Mouse (Mus musculus): ENCODE measurements around the gene Tmem132c. TPM values are rescaled to one million over a fixed set of nuclear protein-coding genes. Genes with fewer than 3 reads are reported as not detected.

Tmem132c gene
- polyA plus RNA-seq, 1 experiment from 2014 or later, result 4.8 TPM

DNA sequence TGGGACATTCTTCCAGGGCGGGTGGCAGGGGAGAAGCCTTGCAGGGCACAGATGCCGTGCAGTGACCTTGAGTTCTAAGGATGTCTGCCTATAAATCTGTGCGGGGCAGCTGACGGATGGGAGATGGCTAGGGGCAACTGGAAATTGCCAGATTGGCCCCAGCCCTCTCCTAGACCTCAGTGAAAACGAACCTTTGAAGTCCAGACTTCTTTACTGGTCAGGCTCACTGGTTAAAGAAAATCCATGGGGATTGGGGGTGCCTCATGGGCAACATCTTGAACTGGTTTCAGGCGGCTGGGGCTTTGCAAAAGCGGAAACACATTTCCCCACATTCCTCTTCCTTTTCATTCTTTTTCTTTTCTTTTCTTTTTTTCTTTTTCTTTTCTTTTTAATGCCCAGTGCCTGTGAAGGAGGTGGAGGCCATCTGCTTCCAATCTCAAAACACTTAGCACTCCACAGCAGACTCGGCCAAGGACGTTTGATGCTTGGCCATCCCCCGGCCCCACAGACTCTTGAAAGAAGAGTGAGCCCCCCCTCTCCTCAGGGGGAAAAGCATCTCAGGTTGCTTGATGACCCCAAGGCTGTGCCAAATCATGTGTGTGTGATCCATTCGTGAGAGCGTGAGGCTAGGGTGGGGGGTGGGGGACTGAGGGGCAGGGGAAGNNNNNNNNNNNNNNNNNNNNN lies 77.6 kb downstream of the Tmem132c start:
- Histone ChIP-seq H3K9me3 (ENCODE audit: control insufficient read depth, low read length) (no peaks in the 10 kb centered on the region), H3K4me3 (replicated peaks; ENCODE audit: low read length) (no peak overlapping the region), H3K36me3 (ENCODE audit: control insufficient read depth, insufficient read depth) (no peaks in the 10 kb centered on the region), H3K27me3 (replicated peaks; ENCODE audit: control insufficient read depth, insufficient read depth, low read length) (no peaks in the 10 kb centered on the region), H3K27ac (ENCODE audit: low read length) (no peak overlapping the region), H3K4me2 (ENCODE audit: low read length) (no peak overlapping the region), H3K9ac (replicated peaks; ENCODE audit: low read depth, low read length) (no peak overlapping the region), H3K4me1 (replicated peaks; ENCODE audit: control insufficient read depth, insufficient read depth, low read length) (peaks cover 16% of the 10 kb centered on the region)
- ATAC-seq, result no peak
- 34% methylated on average over 12 of the region's 12 CpGs for WGBS

DNA sequence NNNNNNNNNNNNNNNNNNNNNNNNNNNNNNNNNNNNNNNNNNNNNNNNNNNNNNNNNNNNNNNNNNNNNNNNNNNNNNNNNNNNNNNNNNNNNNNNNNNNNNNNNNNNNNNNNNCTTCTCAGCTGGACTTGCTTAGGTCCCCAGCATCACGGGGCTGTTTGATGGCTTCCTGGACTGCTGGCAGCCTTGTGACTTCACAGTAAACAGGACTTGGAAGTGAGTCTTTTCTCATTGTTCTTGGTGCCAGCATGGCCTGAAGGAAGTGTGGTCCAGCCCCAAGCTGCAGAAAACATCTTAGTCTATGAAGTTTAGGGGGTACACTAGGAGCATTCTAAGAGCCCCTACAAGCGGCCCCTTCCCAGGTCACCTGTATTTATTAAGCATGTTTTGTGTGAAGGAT lies 83.0 kb downstream of the Tmem132c start:
- Histone ChIP-seq H3K27ac (ENCODE audit: low read length) (no peak overlapping the region), H3K9ac (replicated peaks; ENCODE audit: low read depth, low read length) (no peak overlapping the region), H3K4me2 (ENCODE audit: low read length) (no peak overlapping the region), H3K4me1 (replicated peaks; ENCODE audit: control insufficient read depth, insufficient read depth, low read length) (peaks cover 16% of the 10 kb centered on the region), H3K36me3 (ENCODE audit: control insufficient read depth, insufficient read depth) (no peaks in the 10 kb centered on the region), H3K9me3 (ENCODE audit: control insufficient read depth, low read length) (no peaks in the 10 kb centered on the region), H3K4me3 (replicated peaks; ENCODE audit: low read length) (no peak overlapping the region), H3K27me3 (replicated peaks; ENCODE audit: control insufficient read depth, insufficient read depth, low read length) (no peaks in the 10 kb centered on the region)
- 35% methylated on average over 2 of the region's 2 CpGs for WGBS
- ATAC-seq, result no peak

DNA sequence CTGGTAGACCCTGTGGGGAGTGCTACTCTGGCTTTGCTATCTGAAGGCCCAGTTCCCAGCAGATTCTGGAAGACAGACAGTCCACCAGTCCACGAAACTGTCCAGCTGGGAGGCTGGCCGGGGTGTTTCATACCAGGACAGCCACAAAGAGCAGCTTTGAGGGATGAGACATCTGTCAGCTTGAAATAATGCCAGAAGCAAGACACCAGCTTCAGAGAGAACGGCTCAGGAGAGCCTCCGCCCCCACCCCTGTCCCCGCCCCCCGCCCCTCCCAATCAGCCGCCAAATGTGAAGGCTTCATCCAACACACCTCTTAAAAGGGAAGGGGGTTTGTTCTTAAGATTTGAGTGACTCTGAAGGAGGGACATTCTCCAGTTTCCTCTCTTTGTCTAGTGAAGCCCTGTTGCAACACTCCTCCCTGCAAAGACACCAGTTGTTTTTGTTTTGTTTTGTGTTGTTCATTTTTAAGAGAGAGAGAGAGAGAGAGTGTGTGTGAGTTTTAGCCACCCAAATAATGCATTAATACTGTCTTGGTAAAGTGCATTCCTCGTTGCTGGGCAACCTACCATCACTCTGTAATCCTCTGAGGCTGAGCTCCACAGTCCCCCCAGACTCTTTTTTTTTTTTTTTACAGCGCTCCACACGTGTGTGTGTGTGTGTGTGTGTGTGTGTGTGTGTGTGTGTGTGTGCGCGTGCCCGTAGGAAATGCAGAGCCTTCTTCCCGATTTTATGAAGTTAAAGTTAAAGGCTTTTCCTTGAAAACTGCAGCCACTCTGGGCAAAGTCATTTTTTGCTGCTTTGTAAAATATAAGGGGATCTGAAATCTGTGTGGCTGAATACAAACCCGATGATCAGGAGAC lies 94.7 kb downstream of the Tmem132c start:
- H3K4me2 ChIP-seq (ENCODE audit: low read length), result peak overlapping the region; percentile 35
- H3K4me3 ChIP-seq (replicated peaks; ENCODE audit: low read length), result no peak overlapping the region
- peak; percentile 76 for ATAC-seq
- 0 out of 2 replicates have a peak overlapping the region, but pooled peaks have one; percentile 53 for H3K27ac ChIP-seq (ENCODE audit: low read length)
- no peaks in the 10 kb centered on the region for H3K27me3 ChIP-seq (replicated peaks; ENCODE audit: control insufficient read depth, insufficient read depth, low read length)
- H3K9ac ChIP-seq (replicated peaks; ENCODE audit: low read depth, low read length), result 0 out of 2 replicates have a peak overlapping the region, but pooled peaks have one; percentile 20
- no peaks in the 10 kb centered on the region for H3K36me3 ChIP-seq (ENCODE audit: control insufficient read depth, insufficient read depth)
- H3K9me3 ChIP-seq (ENCODE audit: control insufficient read depth, low read length), result no peaks in the 10 kb centered on the region
- whole genome bisulfite sequencing, result 4% methylated on average over 15 of the region's 15 CpGs
- H3K4me1 ChIP-seq (replicated peaks; ENCODE audit: control insufficient read depth, insufficient read depth, low read length), result peaks cover 28% of the 10 kb centered on the region

DNA sequence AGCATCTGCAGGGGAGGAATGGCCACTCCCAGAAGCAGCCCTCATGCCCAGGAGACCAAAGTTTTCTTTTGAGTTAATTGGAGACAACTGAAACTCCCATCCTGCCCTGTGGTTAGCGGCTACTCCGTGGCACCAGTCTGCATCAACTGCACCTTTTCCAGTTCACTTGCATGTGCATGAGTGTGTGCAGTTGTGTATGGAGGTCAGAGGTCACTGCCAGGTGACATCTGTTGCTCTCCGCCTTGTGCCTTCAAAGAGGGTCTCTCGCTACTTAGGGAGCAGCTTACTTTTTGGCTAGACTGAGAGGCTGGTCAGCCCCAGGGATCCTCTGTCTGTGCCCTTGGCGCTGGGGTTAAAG lies 95.3 kb downstream of the Tmem132c start:
- no peaks in the 10 kb centered on the region for H3K36me3 ChIP-seq (ENCODE audit: control insufficient read depth, insufficient read depth)
- H3K4me3 ChIP-seq (replicated peaks; ENCODE audit: low read length), result no peak overlapping the region
- peaks cover 28% of the 10 kb centered on the region for H3K4me1 ChIP-seq (replicated peaks; ENCODE audit: control insufficient read depth, insufficient read depth, low read length)
- H3K9ac ChIP-seq (replicated peaks; ENCODE audit: low read depth, low read length), result 0 out of 2 replicates have a peak overlapping the region, but pooled peaks have one; percentile 20
- no peak for ATAC-seq
- no peak overlapping the region for H3K27ac ChIP-seq (ENCODE audit: low read length)
- H3K27me3 ChIP-seq (replicated peaks; ENCODE audit: control insufficient read depth, insufficient read depth, low read length), result no peaks in the 10 kb centered on the region
- peak overlapping the region; percentile 35; the same call in 1 of the 2 replicates for H3K4me2 ChIP-seq (ENCODE audit: low read length)
- 13% methylated on average over 5 of the region's 5 CpGs for WGBS
- H3K9me3 ChIP-seq (ENCODE audit: control insufficient read depth, low read length), result no peaks in the 10 kb centered on the region

DNA sequence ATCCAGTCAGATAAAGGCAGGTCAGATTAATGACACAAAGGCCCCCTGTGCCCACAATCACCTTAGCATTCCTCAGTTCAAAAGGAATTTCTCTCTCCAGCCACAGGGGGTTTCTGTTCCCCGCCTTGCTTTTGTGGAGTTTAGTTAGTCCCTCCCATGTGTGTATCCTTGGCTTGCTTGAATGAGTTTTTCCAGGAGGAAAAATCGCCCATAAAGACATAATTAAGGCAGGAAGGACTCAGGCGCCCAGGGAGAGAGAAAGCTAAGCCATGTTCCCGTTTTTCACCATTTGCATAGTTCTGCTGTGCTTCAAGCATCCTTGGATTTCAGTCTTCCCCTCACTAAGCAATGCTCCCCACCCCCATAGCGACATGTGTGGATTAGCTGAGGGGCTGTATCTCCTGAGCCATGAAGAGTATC lies 97.4 kb downstream of the Tmem132c start:
- WGBS, result 3% methylated on average over 5 of the region's 5 CpGs
- Histone ChIP-seq H3K4me1 (replicated peaks; ENCODE audit: control insufficient read depth, insufficient read depth, low read length) (peaks cover 28% of the 10 kb centered on the region), H3K27me3 (replicated peaks; ENCODE audit: control insufficient read depth, insufficient read depth, low read length) (no peaks in the 10 kb centered on the region), H3K27ac (ENCODE audit: low read length) (peak overlapping the region; percentile 21; the same call in 1 of the 2 replicates), H3K36me3 (ENCODE audit: control insufficient read depth, insufficient read depth) (no peaks in the 10 kb centered on the region), H3K4me3 (replicated peaks; ENCODE audit: low read length) (no peak overlapping the region), H3K9me3 (ENCODE audit: control insufficient read depth, low read length) (no peaks in the 10 kb centered on the region), H3K4me2 (ENCODE audit: low read length) (no peak overlapping the region), H3K9ac (replicated peaks; ENCODE audit: low read depth, low read length) (no peak overlapping the region)
- ATAC-seq, result peak; percentile 26; the same call in 1 of the 2 replicates

DNA sequence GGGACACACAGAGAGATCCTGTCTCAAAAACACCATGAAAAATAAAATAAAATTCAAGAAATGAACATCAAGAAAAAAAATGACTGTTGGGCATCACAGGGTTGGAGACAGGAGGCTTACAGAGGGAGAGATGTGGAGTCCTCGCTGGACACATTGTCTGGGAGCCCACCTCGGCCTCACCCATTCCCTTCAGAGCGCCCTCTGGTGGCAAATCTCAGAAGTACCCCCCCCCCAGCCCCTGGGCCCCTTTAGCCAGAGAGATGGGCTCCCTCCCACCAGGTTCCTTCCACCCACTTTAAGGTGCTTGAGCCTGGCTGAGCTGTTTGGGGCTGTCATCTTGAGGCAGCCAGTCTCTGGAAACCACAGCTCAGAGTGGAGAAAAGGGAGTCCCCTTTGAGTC lies 99.5 kb downstream of the Tmem132c start:
- H3K27ac ChIP-seq (ENCODE audit: low read length), result no peak overlapping the region
- no peak overlapping the region for H3K9ac ChIP-seq (replicated peaks; ENCODE audit: low read depth, low read length)
- H3K27me3 ChIP-seq (replicated peaks; ENCODE audit: control insufficient read depth, insufficient read depth, low read length), result no peaks in the 10 kb centered on the region
- no peaks in the 10 kb centered on the region for H3K9me3 ChIP-seq (ENCODE audit: control insufficient read depth, low read length)
- no peak for ATAC-seq
- H3K4me3 ChIP-seq (replicated peaks; ENCODE audit: low read length), result no peak overlapping the region
- H3K36me3 ChIP-seq (ENCODE audit: control insufficient read depth, insufficient read depth), result no peaks in the 10 kb centered on the region
- H3K4me2 ChIP-seq (ENCODE audit: low read length), result no peak overlapping the region
- peaks cover 22% of the 10 kb centered on the region for H3K4me1 ChIP-seq (replicated peaks; ENCODE audit: control insufficient read depth, insufficient read depth, low read length)
- 41% methylated on average over 3 of the region's 3 CpGs for WGBS

DNA sequence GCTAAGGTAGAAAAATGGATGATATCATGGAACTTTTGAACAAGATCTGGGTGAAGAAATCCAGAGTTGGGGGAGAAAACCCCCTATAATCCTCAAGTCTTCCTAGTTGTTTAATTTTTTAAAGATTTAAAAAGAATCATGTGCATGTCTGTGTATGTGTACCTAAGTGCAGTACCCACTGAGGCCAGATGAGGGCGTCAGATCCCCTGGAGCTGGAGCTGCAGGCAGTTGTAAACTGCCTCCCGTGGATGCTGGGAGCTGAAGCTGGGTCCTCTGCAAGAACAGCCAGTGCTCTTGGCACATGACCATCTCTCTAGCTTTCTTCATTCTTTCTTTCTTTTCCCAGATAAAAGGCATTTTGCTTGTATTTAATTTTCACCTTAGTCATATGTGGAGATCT lies 103.1 kb downstream of the Tmem132c start:
- Histone ChIP-seq H3K27ac (ENCODE audit: low read length) (no peak overlapping the region), H3K36me3 (ENCODE audit: control insufficient read depth, insufficient read depth) (no peaks in the 10 kb centered on the region), H3K27me3 (replicated peaks; ENCODE audit: control insufficient read depth, insufficient read depth, low read length) (no peaks in the 10 kb centered on the region), H3K9me3 (ENCODE audit: control insufficient read depth, low read length) (no peaks in the 10 kb centered on the region), H3K4me2 (ENCODE audit: low read length) (no peak overlapping the region), H3K4me3 (replicated peaks; ENCODE audit: low read length) (no peak overlapping the region), H3K9ac (replicated peaks; ENCODE audit: low read depth, low read length) (no peak overlapping the region), H3K4me1 (replicated peaks; ENCODE audit: control insufficient read depth, insufficient read depth, low read length) (peaks cover 22% of the 10 kb centered on the region)
- no peak for ATAC-seq
- 56% methylated on average over 2 of the region's 2 CpGs for WGBS

DNA sequence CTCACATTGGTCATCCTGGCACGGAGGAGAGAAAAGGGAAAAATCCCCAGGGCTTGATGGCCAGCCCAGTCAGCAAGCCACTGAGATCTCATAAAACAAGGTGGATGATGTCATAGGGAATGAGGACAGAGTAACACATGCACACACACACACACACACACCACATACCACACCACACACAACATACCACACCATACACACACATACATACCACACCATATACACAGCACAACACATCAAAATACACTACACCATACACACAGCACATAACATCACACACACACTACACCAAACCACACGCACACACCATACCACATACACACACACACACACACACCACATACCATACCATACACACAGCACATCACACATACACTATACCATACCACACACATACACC lies 104.8 kb downstream of the Tmem132c start:
- H3K27ac ChIP-seq (ENCODE audit: low read length), result no peak overlapping the region
- WGBS, result 100% methylated on average over 2 of the region's 2 CpGs
- ATAC-seq, result peak; percentile 26; the same call in 1 of the 2 replicates

DNA sequence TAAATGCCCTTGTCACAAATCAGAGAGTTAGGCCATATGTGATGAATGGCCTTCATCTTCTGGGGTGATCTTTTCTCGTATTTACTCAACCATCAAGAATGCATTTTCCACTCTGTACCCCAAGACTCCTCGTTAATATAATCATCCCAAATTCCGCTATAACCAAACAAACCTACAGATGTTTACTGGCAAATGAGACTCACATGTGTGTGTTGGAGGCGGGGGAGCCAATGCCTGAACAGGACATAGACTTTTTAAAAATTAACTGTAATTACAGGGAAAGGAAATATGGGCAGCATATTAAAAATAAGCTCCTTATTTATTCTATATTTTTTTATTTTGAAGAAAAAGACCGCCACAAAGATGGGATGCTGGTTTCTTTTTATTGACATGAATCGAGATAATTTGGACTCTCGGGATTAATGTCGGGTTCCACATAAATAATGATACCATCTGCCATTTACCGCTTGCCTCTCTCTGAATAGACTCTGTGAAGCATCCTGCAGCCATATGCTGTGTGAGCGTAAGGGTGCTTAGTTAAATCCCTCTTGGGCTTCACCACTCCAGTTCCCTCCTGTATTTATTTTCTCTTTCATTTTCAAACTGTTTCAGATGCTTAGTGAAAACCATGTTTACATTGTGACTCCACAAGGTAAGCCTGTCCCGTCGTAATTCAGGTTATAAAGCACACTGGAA lies 105.6 kb downstream of the Tmem132c start:
- Histone ChIP-seq H3K4me2 (ENCODE audit: low read length) (no peak overlapping the region), H3K4me3 (replicated peaks; ENCODE audit: low read length) (no peak overlapping the region), H3K9ac (replicated peaks; ENCODE audit: low read depth, low read length) (no peak overlapping the region), H3K4me1 (replicated peaks; ENCODE audit: control insufficient read depth, insufficient read depth, low read length) (peaks cover 23% of the 10 kb centered on the region), H3K27ac (ENCODE audit: low read length) (peak overlapping the region; percentile 56), H3K9me3 (ENCODE audit: control insufficient read depth, low read length) (no peaks in the 10 kb centered on the region), H3K27me3 (replicated peaks; ENCODE audit: control insufficient read depth, insufficient read depth, low read length) (no peaks in the 10 kb centered on the region), H3K36me3 (ENCODE audit: control insufficient read depth, insufficient read depth) (no peaks in the 10 kb centered on the region)
- 26% methylated on average over 12 of the region's 12 CpGs for WGBS
- ATAC-seq, result peak; percentile 85

More for the DNA sequence above, 104.8 kb downstream of the Tmem132c start:
- no peaks in the 10 kb centered on the region for H3K36me3 ChIP-seq (ENCODE audit: control insufficient read depth, insufficient read depth)
- H3K4me2 ChIP-seq (ENCODE audit: low read length), result no peak overlapping the region
- peaks cover 23% of the 10 kb centered on the region for H3K4me1 ChIP-seq (replicated peaks; ENCODE audit: control insufficient read depth, insufficient read depth, low read length)
- no peak overlapping the region for H3K9ac ChIP-seq (replicated peaks; ENCODE audit: low read depth, low read length)
- no peak overlapping the region for H3K4me3 ChIP-seq (replicated peaks; ENCODE audit: low read length)
- no peaks in the 10 kb centered on the region for H3K27me3 ChIP-seq (replicated peaks; ENCODE audit: control insufficient read depth, insufficient read depth, low read length)
- H3K9me3 ChIP-seq (ENCODE audit: control insufficient read depth, low read length), result no peaks in the 10 kb centered on the region
